Mouse (Mus musculus): ENCODE data around the gene Patj.

DNA sequence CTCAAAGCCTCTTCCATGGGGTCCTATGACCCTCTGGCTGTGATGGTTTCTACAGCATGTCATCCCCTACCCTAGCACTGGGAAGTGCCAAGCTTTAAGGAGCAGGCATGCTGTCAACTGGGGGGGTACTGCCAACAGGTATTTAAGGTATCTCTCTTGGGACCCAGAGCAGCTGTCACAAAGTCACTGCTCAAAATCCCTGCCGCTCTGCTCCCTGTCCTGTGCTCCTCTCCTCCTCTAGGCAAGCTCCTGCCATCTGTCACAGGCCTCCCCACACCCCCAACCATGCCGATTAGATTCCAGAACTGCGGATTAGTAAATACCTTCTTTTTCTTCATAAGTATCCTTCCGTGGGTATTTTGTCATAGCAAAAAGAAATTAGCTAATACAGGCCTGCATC lies 358.9 kb downstream of the Patj start:
- no peak for TF ChIP-seq POLR2AphosphoS5 (IDR thresholded peaks at IDR 0.05; ENCODE audit: borderline replicate concordance, low read depth, low read length)
- TF ChIP-seq CTCF (IDR thresholded peaks at IDR 0.05 in 2 of 3, conservative IDR thresholded peaks at IDR 0.05 in 1 of 3; ENCODE audit: control insufficient read depth in 1 of 3, insufficient read depth in 1 of 3, low read depth in 2 of 3, low read length in 3 of 3, poor library complexity in 1 of 3, severe bottlenecking in 1 of 3): no peak
- TF ChIP-seq SIN3A (IDR thresholded peaks at IDR 0.05; ENCODE audit: low read length): no peak
- no peak for TF ChIP-seq POLR2A (IDR thresholded peaks at IDR 0.05; ENCODE audit: control insufficient read depth in 1 of 2, insufficient read depth in 1 of 2, low read depth in 1 of 2, low read length in 2 of 2, poor library complexity in 1 of 2)
- TF ChIP-seq MAFK (IDR thresholded peaks at IDR 0.05; ENCODE audit: borderline replicate concordance, low read depth, low read length): no peak
- no peak for TF ChIP-seq ZNF384 (IDR thresholded peaks at IDR 0.05; ENCODE audit: low read depth, low read length)
- TF ChIP-seq ZC3H11A (IDR thresholded peaks at IDR 0.05; ENCODE audit: low read depth, low read length): no peak
- no peak for TF ChIP-seq MYB (IDR thresholded peaks at IDR 0.05; ENCODE audit: low read depth, low read length)
